Mouse (Mus musculus) CH12.LX (cell line): ENCODE results near the gene Cttnbp2nl. TPM values are rescaled to one million over a fixed set of nuclear protein-coding genes. Genes with fewer than 3 reads are reported as not detected.

Source experiments
- DNase-seq: peaks from one replicate; pipeline ENCODE4 v3.0.0-alpha.2; 2013; ENCODE audit errors: extremely low read depth
- H3K27ac ChIP-seq: 2 replicates; pipeline ENCODE4 v1.5.1; 2012; ENCODE audit warnings: low read depth, mild to moderate bottlenecking, control low read depth, moderate library complexity; ENCODE audit not compliant: insufficient read depth
- H3K27me3 ChIP-seq: replicated peaks from 2 replicates; pipeline ENCODE3; 2012; ENCODE audit warnings: inconsistent platforms
- H3K36me3 ChIP-seq, 2 experiments: replicated peaks in 1 of 2; 2 replicates each; pipeline versions ENCODE3 to v1.6.1; 2012; ENCODE audit warnings: inconsistent platforms in 1 of 2, low read length in 1 of 2, mild to moderate bottlenecking in 1 of 2, mixed read lengths in 1 of 2, moderate library complexity in 1 of 2; ENCODE audit not compliant: control insufficient read depth in 1 of 2, insufficient read depth in 1 of 2
- H3K4me1 ChIP-seq, 2 experiments: 2 replicates each; pipeline ENCODE4 v1.6.1; 2012; ENCODE audit warnings: inconsistent platforms in 1 of 2, moderate library complexity in 1 of 2; ENCODE audit not compliant: insufficient read depth in 2 of 2, control insufficient read depth in 1 of 2
- H3K4me2 ChIP-seq: 2 replicates; pipeline ENCODE4 v1.6.1; 2012; ENCODE audit warnings: low read depth, mild to moderate bottlenecking, control low read depth; ENCODE audit not compliant: poor library complexity, insufficient read depth, severe bottlenecking
- H3K4me3 ChIP-seq, 3 experiments: fragments of 150-350 bp in 1 of 3; sonication (generic) in 1 of 3; replicated peaks in 1 of 3; 2 replicates each; pipeline versions ENCODE3 to v1.5.1; 2011 to 2012; ENCODE audit warnings: low read depth in 2 of 3, low read length in 2 of 3, mild to moderate bottlenecking in 2 of 3, moderate library complexity in 2 of 3, control low read depth in 1 of 3, improper control_type of control experiment in 1 of 3, inconsistent platforms in 1 of 3, mixed read lengths in 1 of 3; ENCODE audit not compliant: poor library complexity in 1 of 3
- H3K79me2 ChIP-seq: replicated peaks from 2 replicates; pipeline ENCODE4 v1.6.1; 2012; ENCODE audit warnings: mild to moderate bottlenecking, moderate library complexity; ENCODE audit not compliant: control insufficient read depth, poor library complexity, insufficient read depth, severe bottlenecking; ENCODE audit errors: extremely low read depth
- H3K9ac ChIP-seq: 2 replicates; pipeline ENCODE4 v1.6.1; 2012; ENCODE audit warnings: low read depth, mild to moderate bottlenecking, control low read depth, moderate library complexity; ENCODE audit not compliant: insufficient read depth
- H3K9me3 ChIP-seq: replicated peaks from 2 replicates; pipeline ENCODE3; 2012; ENCODE audit warnings: low read length, inconsistent platforms, mixed read lengths
- BHLHE40 ChIP-seq: IDR thresholded peaks from 2 replicates; pipeline ENCODE4 v1.6.1; 2011; ENCODE audit warnings: mild to moderate bottlenecking, low read depth, low read length, improper control_type of control experiment
- CHD2 ChIP-seq: IDR thresholded peaks from 2 replicates; pipeline ENCODE4 v1.6.1; 2011; ENCODE audit warnings: low read length, improper control_type of control experiment
- CTCF ChIP-seq, 2 experiments: IDR thresholded peaks in 1 of 2; conservative IDR thresholded peaks in 1 of 2; 2 replicates each; pipeline ENCODE4 v1.5.1; 2011 to 2012; ENCODE audit warnings: low read depth in 2 of 2, low read length in 2 of 2, improper control_type of control experiment in 1 of 2, inconsistent platforms in 1 of 2, mild to moderate bottlenecking in 1 of 2, moderate library complexity in 1 of 2
- E2F4 ChIP-seq: IDR thresholded peaks from 2 replicates; pipeline ENCODE4 v1.6.1; 2011; ENCODE audit warnings: low read depth, low read length, improper control_type of control experiment; ENCODE audit not compliant: insufficient replicate concordance
- ETS1 ChIP-seq: conservative IDR thresholded peaks from 2 replicates; pipeline ENCODE4 v1.6.1; 2012; ENCODE audit warnings: low read depth, mild to moderate bottlenecking, inconsistent platforms, low read length, improper control_type of control experiment, moderate library complexity
- GABPA ChIP-seq: IDR thresholded peaks from 2 replicates; pipeline ENCODE4 v1.6.1; 2012; ENCODE audit warnings: low read depth, low read length, improper control_type of control experiment, inconsistent platforms; ENCODE audit not compliant: insufficient replicate concordance
- IRF4 ChIP-seq: IDR thresholded peaks from 2 replicates; pipeline ENCODE4 v1.6.1; 2014; ENCODE audit warnings: low read depth, mild to moderate bottlenecking, inconsistent platforms, low read length, improper control_type of control experiment
- MAFK ChIP-seq: IDR thresholded peaks from 2 replicates; pipeline ENCODE4 v1.6.1; 2011; ENCODE audit warnings: low read length, improper control_type of control experiment; ENCODE audit not compliant: insufficient replicate concordance
- MAZ ChIP-seq: IDR thresholded peaks from 2 replicates; pipeline ENCODE4 v1.6.1; 2012; ENCODE audit warnings: low read depth, mild to moderate bottlenecking, inconsistent platforms, low read length, improper control_type of control experiment, moderate library complexity
- NRF1 ChIP-seq: IDR thresholded peaks from 2 replicates; pipeline ENCODE4 v1.6.1; 2014; ENCODE audit warnings: low read depth, mild to moderate bottlenecking, inconsistent platforms, low read length, improper control_type of control experiment, moderate library complexity
- PAX5 ChIP-seq: IDR thresholded peaks from 2 replicates; pipeline ENCODE4 v1.6.1; 2012; ENCODE audit warnings: low read length, inconsistent platforms, mixed read lengths
- POLR2AphosphoS2 ChIP-seq: IDR thresholded peaks from 2 replicates; pipeline ENCODE4 v1.6.1; 2011; ENCODE audit warnings: low read depth, low read length, improper control_type of control experiment
- SIN3A ChIP-seq: IDR thresholded peaks from 2 replicates; pipeline ENCODE4 v1.6.1; 2012; ENCODE audit warnings: low read length, improper control_type of control experiment, inconsistent platforms
- SMC3 ChIP-seq: IDR thresholded peaks from 2 replicates; pipeline ENCODE4 v1.6.1; 2011; ENCODE audit warnings: low read depth, low read length, improper control_type of control experiment
- USF2 ChIP-seq: conservative IDR thresholded peaks from 2 replicates; pipeline ENCODE4 v1.6.1; 2011; ENCODE audit warnings: low read depth, low read length, improper control_type of control experiment
- ZC3H11A ChIP-seq: IDR thresholded peaks from 2 replicates; pipeline ENCODE4 v1.6.1; 2012; ENCODE audit warnings: low read depth, mild to moderate bottlenecking, inconsistent platforms, low read length, improper control_type of control experiment
- ZKSCAN1 ChIP-seq: IDR thresholded peaks from 2 replicates; pipeline ENCODE4 v1.6.1; 2012; ENCODE audit warnings: low read depth, inconsistent platforms, low read length, improper control_type of control experiment, borderline replicate concordance
- dilution Hi-C: fragments of 300-500 bp; cut with MboI; formaldehyde crosslinking; loops from 2 replicates; pipeline ENCODE4 v1.14.3; 2020; ENCODE audit warnings: low sequenced_read_pairs; ENCODE audit not compliant: extremely low pct_unique_long_range_greater_than_20kb, extremely low pct_ligation_motif_present
- in situ Hi-C: fragments of 300-500 bp; cut with MboI; formaldehyde crosslinking; loops from 3 replicates; pipeline ENCODE4 v1.14.3; 2019; ENCODE audit warnings: low sequenced_read_pairs, low pct_ligation_motif_present, low pct_unique_long_range_greater_than_20kb, mixed read lengths
- polyA plus RNA-seq: library from polyadenylated mRNA; unstranded; fragments of >175 nt; gene quantifications from 2 replicates; pipeline ENCODE4 v1.2.1, GENCODE M21; 2012; ENCODE audit warnings: low read depth; ENCODE audit not compliant: insufficient read length
- total RNA-seq, 2 experiments: library from RNA; depleted of rRNA; stranded (reverse); fragments of 300-350 nt in 1 of 2; fragments of >200 nt in 1 of 2; gene quantifications; 2 replicates each; pipeline ENCODE4 v1.2.3; 2012 to 2014

Gene Cttnbp2nl
- total and polyA plus RNA-seq, 3 experiments, result 0.21 to 0.70 (median 0.43) TPM

DNA sequence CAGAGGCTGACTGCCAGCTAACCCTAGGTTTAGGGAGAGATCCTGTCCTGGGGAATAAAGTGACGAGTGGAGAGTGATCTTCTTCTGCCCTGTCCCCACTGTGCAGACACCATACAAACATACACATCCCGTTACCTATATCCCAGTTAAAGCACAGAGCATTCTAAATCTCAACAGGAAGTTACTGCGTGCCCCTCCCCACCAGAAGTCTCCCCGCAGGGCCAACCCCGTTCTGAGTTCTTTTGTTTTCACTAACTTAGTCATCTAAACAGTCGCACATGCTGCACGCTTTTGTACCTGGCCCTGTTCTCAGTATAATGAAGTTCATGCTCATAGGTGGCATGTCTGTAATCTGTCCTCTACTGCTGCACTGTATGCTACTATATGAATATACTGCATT lies 36.7 kb downstream of the Cttnbp2nl start:
- dilution Hi-C loops (no loop called here), in situ Hi-C loops (no loop called here)
- no peak overlapping the region for H3K4me2 ChIP-seq
- H3K79me2 ChIP-seq, result no peaks in the 10 kb centered on the region
- no peak overlapping the region for H3K9ac ChIP-seq
- H3K27ac ChIP-seq, result no peak overlapping the region
- no peaks in the 10 kb centered on the region for H3K36me3 ChIP-seq
- H3K27me3 ChIP-seq, result no peaks in the 10 kb centered on the region
- H3K9me3 ChIP-seq, result no peaks in the 10 kb centered on the region
- TF ChIP-seq SMC3, result no peak
- no peak for TF ChIP-seq MAFK
- TF ChIP-seq SIN3A, result no peak
- DNase-seq, result no peak
- no peak overlapping the region for H3K4me3 ChIP-seq
- H3K4me1 ChIP-seq, result peaks cover 0 to 3% of the 10 kb centered on the region in 2 experiments; a peak in 1 of 4 replicates

DNA sequence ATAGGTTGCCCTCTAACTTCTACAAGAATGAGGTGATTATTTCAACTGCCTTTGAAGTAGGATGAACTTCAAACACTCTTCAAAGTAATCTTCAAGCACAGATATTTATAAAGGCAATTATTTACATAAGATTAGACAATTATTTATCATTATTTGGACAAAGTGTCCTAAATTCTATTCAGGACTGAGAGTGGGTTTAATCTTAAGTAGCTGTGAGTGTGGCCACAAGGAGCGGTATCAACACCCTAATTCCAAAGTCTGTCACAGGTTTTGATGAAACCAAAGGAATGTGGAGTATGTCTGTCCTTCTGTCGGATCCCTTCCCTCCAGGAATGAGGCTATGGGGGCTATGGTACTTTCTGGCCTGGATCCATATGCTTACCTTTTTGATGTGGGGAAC lies 38.0 kb downstream of the Cttnbp2nl start:
- H3K4me3 ChIP-seq, result no peak overlapping the region
- in situ Hi-C loops, result no loop called here

DNA sequence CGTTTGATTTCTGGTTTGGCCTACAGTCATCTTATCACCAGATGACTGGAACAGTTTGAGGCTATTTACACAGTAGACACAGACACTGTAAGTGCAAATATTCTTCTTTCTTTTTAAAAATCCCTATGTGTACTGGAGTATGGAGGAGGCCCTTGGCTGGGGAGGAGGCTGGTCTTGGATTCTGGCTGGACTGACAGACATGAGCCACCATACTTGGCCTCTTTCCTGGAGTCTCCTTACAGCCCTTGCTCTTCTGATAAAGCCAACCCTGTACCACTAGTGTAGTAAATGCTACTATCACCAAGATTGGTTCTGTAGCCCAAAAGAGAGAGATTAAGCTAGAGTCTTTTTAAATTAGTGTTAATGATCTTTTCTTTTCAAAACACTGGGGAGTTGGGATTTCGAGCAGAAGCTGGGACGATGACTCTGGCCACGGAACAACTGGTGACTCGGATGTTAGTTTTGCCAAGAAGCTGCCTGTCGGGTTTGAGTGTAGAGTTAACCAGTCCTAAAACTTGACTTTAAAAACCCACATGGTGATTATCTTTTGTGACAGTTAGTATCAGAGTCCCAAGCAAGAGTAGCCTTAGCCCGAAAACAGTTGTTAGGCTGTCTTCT lies 40.1 kb downstream of the Cttnbp2nl start:
- dilution Hi-C loops, result no loop called here
- Histone ChIP-seq H3K9me3 (no peaks in the 10 kb centered on the region), H3K4me1 (peaks cover 0 to 3% of the 10 kb centered on the region in 2 experiments; a peak in 1 of 4 replicates), H3K27ac (no peak overlapping the region), H3K4me3 (no peak overlapping the region), H3K9ac (no peak overlapping the region), H3K27me3 (no peaks in the 10 kb centered on the region), H3K36me3 (no peaks in the 10 kb centered on the region), H3K4me2 (no peak overlapping the region), H3K79me2 (no peaks in the 10 kb centered on the region)
- no peak for TF ChIP-seq BHLHE40
- TF ChIP-seq ETS1, result no peak
- TF ChIP-seq CHD2, result no peak
- no peak for TF ChIP-seq POLR2AphosphoS2
- no peak for TF ChIP-seq USF2
- TF ChIP-seq ZKSCAN1, result no peak
- TF ChIP-seq PAX5, result no peak
- TF ChIP-seq CTCF (conservative IDR thresholded peaks at IDR 0.05 in 1 of 2, IDR thresholded peaks at IDR 0.05 in 1 of 2; ENCODE audit: low read depth in 2 of 2, low read length in 2 of 2), result no peak
- no peak for TF ChIP-seq ZC3H11A
- TF ChIP-seq E2F4, result no peak
- TF ChIP-seq NRF1, result no peak
- no peak for TF ChIP-seq MAZ
- no peak for TF ChIP-seq IRF4
- no peak for DNase-seq
- in situ Hi-C loops, result no loop called here

More for the DNA sequence above, 38.0 kb downstream of the Cttnbp2nl start:
- no peak overlapping the region for H3K9ac ChIP-seq
- H3K4me2 ChIP-seq, result no peak overlapping the region
- no peak for TF ChIP-seq GABPA
- dilution Hi-C loops, result no loop called here
- H3K36me3 ChIP-seq, result no peaks in the 10 kb centered on the region
- H3K27ac ChIP-seq, result no peak overlapping the region
- H3K4me1 ChIP-seq, result peaks cover 0 to 3% of the 10 kb centered on the region in 2 experiments; a peak in 1 of 4 replicates
- no peak for DNase-seq
- H3K9me3 ChIP-seq, result no peaks in the 10 kb centered on the region
- H3K79me2 ChIP-seq, result no peaks in the 10 kb centered on the region
- H3K27me3 ChIP-seq, result no peaks in the 10 kb centered on the region
